ENCODE assay signal across 9 mouse cellular contexts in the genomic region with DNA sequence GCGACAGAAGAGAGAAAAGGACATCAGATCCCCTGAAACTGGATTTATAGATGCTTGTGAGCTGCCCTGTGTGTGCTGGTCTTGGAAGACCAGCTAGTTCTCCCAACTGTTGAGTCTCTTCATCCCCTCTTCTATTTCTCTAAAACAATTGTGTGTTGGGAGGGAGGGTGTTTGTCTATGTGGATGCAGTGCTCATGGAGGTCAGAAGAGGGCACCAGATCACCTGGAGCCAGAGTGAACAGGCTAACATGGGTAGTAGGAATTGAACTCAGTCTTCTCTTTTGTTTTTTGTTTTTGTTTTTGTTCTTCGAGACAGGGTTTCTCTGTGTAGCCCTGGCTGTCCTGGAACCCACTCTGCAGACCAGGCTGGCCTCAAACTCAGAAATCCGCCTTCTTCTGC. TPM values are rescaled to one million over a fixed set of nuclear protein-coding genes. Genes with fewer than 3 reads are reported as not detected.
A peak's percentile ranks its signal among the peaks of the same experiment; 100 is the strongest.
DNase-seq lines count a peak whose midpoint lies in the region; ATAC-seq and TF ChIP-seq lines count a peak whose summit lies in the region.
"Had no signal": no experiment of that assay in that cellular context is flagged by ENCODE, and none has a peak within 500 bp of the region (broad histone marks: within the 10 kb centered on the region; RNA-seq: fewer than 3 reads in every experiment).

No protein-coding gene starts in this region.

- H3K27ac ChIP-seq in bone marrow macrophage, adult 2 months (ENCODE audit: insufficient read depth, low read depth, low read length), result no peak overlapping the region

- peak; percentile 15 for DNase-seq in gastrocnemius, adult 18-20 months (ENCODE audit: low spot score)
- no peak for DNase-seq in gastrocnemius, postnatal 10 days
- DNase-seq in ovary, postnatal 14 days (ENCODE audit: low spot score), result peak; percentile 11
- no peak for DNase-seq in ovary, postnatal 10 days (ENCODE audit: low spot score)
- DNase-seq in retina, postnatal 1 day, result peak; percentile 60
- no peak for DNase-seq in left cerebral cortex, postnatal 36 days (ENCODE audit: low spot score in 2 of 2)

- TF ChIP-seq CTCF in bone marrow macrophage, adult 2 months (IDR thresholded peaks at IDR 0.05; ENCODE audit: low read depth, low read length), result 0 out of 2 replicates have a peak, but pooled peaks have one; percentile 22

- H3K4me3 ChIP-seq in bone marrow macrophage, adult 2 months (ENCODE audit: insufficient read depth, low read length), result no peak overlapping the region

- TF ChIP-seq POLR2A in bone marrow macrophage, adult 2 months (IDR thresholded peaks at IDR 0.05; ENCODE audit: borderline replicate concordance, low read depth, low read length), result no peak

- ATAC-seq in granulocyte monocyte progenitor cell, adult 5-6 weeks (replicated peaks; ENCODE audit: poor library complexity, severe bottlenecking), result peak; percentile 48

- no peaks in the 10 kb centered on the region for H3K4me1 ChIP-seq in bone marrow macrophage, adult 2 months (ENCODE audit: control insufficient read depth, insufficient read depth, low read length)

- intact Hi-C loops in left cerebral cortex, postnatal 36 days (cut with DNase I), result no loop called here

RNA-seq across cellular contexts. Expression of a gene that starts 34.3 kb away (rescaled TPM):
- total RNA-seq in gastrocnemius, adult 18-20 months (2021), result 10 to 100 TPM; 15.4 to 20.2 TPM
- 1 to 10 TPM; 9.7 to 9.9 TPM for total RNA-seq in gastrocnemius, postnatal 10 days (2021)
- 22.0 and 28.2 TPM in 2 replicates for polyA plus RNA-seq in bone marrow macrophage, adult 2 months (2012; ENCODE audit: insufficient read depth, insufficient read length, missing spikeins)
- total RNA-seq in granulocyte monocyte progenitor cell, adult 5-6 weeks (2014; fragmentation: Nextera tagmentation), result 34.0 and 34.2 TPM in 2 replicates
- 11.4 and 19.3 TPM in 2 replicates for total RNA-seq in granulocyte monocyte progenitor cell, adult 5-6 weeks (2017)
- 100 to 1,000 TPM; 185 to 202 TPM for total RNA-seq in left cerebral cortex, postnatal 36 days (2021)

RNA-seq across cellular contexts. Expression of a gene that starts 42.1 kb away (rescaled TPM):
- not detected for total RNA-seq in gastrocnemius, adult 18-20 months (2021)
- total RNA-seq in gastrocnemius, postnatal 10 days (2021), result not detected
- not detected in 2 replicates for polyA plus RNA-seq in bone marrow macrophage, adult 2 months (2012; ENCODE audit: insufficient read depth, insufficient read length, missing spikeins)
- not detected in 2 replicates for total RNA-seq in granulocyte monocyte progenitor cell, adult 5-6 weeks (2014; fragmentation: Nextera tagmentation)
- not detected in 2 replicates for total RNA-seq in granulocyte monocyte progenitor cell, adult 5-6 weeks (2017)
- under 1 TPM; 0.15 to 0.43 TPM for total RNA-seq in left cerebral cortex, postnatal 36 days (2021)
- polyA plus RNA-seq: stomach, embryonic 14.5 days had no signal

RNA-seq across cellular contexts. Expression of a gene that starts 43.0 kb away (rescaled TPM):
- 10 to 100 TPM; 27.2 to 27.8 TPM for total RNA-seq in gastrocnemius, adult 18-20 months (2021)
- 10 to 100 TPM; 33.7 to 35.5 TPM for total RNA-seq in gastrocnemius, postnatal 10 days (2021)
- polyA plus RNA-seq in bone marrow macrophage, adult 2 months (2012; ENCODE audit: insufficient read depth, insufficient read length, missing spikeins), result 37.5 and 42.2 TPM in 2 replicates
- 161 and 178 TPM in 2 replicates for total RNA-seq in granulocyte monocyte progenitor cell, adult 5-6 weeks (2014; fragmentation: Nextera tagmentation)
- total RNA-seq in granulocyte monocyte progenitor cell, adult 5-6 weeks (2017), result 198 and 245 TPM in 2 replicates
- total RNA-seq in left cerebral cortex, postnatal 36 days (2021), result 10 to 100 TPM; 79.8 to 94.6 TPM

Comparison
In these comparisons a context has a peak if more than half of its experiments do, and no peak if none do; other contexts are left out.
1. DNase-seq: peak in gastrocnemius, adult 18-20 months (single experiment), ovary, postnatal 14 days (single experiment) and retina, postnatal 1 day (single experiment); none in gastrocnemius, postnatal 10 days (single experiment), ovary, postnatal 10 days (single experiment) and left cerebral cortex, postnatal 36 days (0 of 2).
2. RNA of a gene that starts 34.3 kb away (total RNA-seq): 185 to 202 TPM in left cerebral cortex, postnatal 36 days; 11.4 to 34.2 TPM in granulocyte monocyte progenitor cell, adult 5-6 weeks, 15.4 to 20.2 TPM in gastrocnemius, adult 18-20 months and 9.7 to 9.9 TPM in gastrocnemius, postnatal 10 days; every median in the first group is over 4 times any median in the second.